Mouse (Mus musculus) forebrain, embryonic 11.5 days (tissue): ENCODE results near the gene Gm20517. TPM values are rescaled to one million over a fixed set of nuclear protein-coding genes. Genes with fewer than 3 reads are reported as not detected.

Experiments
- ATAC-seq: fragments of 200-750 bp; cut with Nextera tagmentation; replicated peaks from 2 replicates; pipeline ENCODE4 v1.8.0; 2017; ENCODE audit warnings: moderate TSS enrichment; ENCODE audit not compliant: low FRiP score
- DNase-seq: peaks from one replicate; pipeline ENCODE4 v3.0.0-alpha.2; 2017; ENCODE audit warnings: low spot score
- H3K27ac ChIP-seq: fragments of 300-500 bp; sonication (generic); 2 replicates; pipeline ENCODE4 v1.5.1; 2014; ENCODE audit warnings: low read depth, low read length
- H3K27me3 ChIP-seq: fragments of 300-500 bp; sonication (generic); 2 replicates; pipeline ENCODE4 v1.6.1; 2014; ENCODE audit warnings: mild to moderate bottlenecking, low read length, mixed read lengths; ENCODE audit not compliant: control insufficient read depth, insufficient read depth
- H3K36me3 ChIP-seq: fragments of 300-500 bp; sonication (generic); 2 replicates; pipeline ENCODE4 v1.6.1; 2014; ENCODE audit warnings: mild to moderate bottlenecking, low read length, moderate library complexity, mixed read lengths; ENCODE audit not compliant: control insufficient read depth, insufficient read depth
- H3K4me1 ChIP-seq: fragments of 300-500 bp; sonication (generic); replicated peaks from 2 replicates; pipeline ENCODE4 v1.6.1; 2014; ENCODE audit warnings: low read length, mixed read lengths; ENCODE audit not compliant: control insufficient read depth, insufficient read depth
- H3K4me2 ChIP-seq: fragments of 300-500 bp; sonication (generic); 2 replicates; pipeline ENCODE4 v1.6.1; 2014; ENCODE audit warnings: low read depth, mild to moderate bottlenecking, low read length, moderate library complexity, mixed read lengths; ENCODE audit not compliant: severe bottlenecking
- H3K4me3 ChIP-seq: fragments of 300-500 bp; sonication (generic); 2 replicates; pipeline ENCODE4 v1.5.1; 2014; ENCODE audit warnings: low read depth, low read length
- H3K9ac ChIP-seq: fragments of 300-500 bp; sonication (generic); 2 replicates; pipeline ENCODE4 v1.6.1; 2014; ENCODE audit warnings: low read length
- H3K9me3 ChIP-seq: fragments of 300-500 bp; sonication (generic); 2 replicates; pipeline ENCODE4 v1.6.1; 2016; ENCODE audit warnings: low read length, mixed read lengths; ENCODE audit not compliant: control insufficient read depth
- WGBS: fragments of 180-500 bp; shearing (Covaris S2); extraction: QIAGEN DNeasy Blood & Tissue Kit; methylation state at CpG from one replicate; pipeline ENCODE4 v1.1.7; 2014; 5-methylcytosine and 5-hydroxymethylcytosine counted together
- polyA plus RNA-seq: library from polyadenylated mRNA; unstranded; fragments of >200 nt; fragmentation: Nextera tagmentation; extraction: Ambion mirVana; gene quantifications from 2 replicates; pipeline ENCODE4 v1.2.1, GENCODE M21; 2014

The Gm20517 gene
- polyA plus RNA-seq, 1 experiment from 2014 or later, result 2.4 TPM

DNA sequence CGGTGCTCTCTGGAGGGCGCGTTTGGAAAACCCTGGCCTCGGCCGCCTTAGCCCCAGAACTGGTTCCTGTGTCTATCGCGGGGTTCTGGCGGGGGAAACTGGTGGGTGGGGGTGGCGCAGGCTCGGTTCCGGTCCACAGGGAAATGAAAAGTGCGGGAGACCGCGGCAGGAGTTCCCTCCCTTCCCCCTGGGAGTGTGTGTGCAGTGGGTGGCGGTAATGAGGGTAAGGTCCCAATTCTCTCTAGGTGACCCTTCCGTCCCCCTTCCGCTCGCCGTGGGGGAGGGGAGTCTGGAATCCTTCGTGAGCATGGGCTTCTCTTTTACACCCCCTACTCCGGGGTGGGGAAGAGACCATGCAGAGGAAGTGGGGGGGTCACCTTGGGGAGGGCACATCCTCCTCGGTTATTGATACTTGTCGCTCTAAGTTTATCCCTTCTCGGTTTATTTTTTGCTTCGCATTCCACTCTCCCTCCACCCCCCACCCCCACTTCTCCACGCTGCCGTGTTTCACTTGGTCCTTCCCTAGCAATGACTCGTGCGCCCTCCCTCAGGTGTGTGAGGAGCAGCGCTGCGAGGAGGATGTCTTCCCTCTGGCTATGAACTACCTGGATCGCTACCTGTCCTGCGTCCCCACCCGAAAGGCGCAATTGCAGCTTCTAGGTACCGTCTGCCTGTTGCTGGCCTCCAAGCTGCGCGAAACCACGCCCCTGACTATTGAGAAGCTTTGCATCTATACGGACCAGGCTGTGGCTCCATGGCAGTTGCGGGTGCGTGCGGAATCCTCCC lies 17.0 kb upstream of the Gm20517 start:
- peaks cover 28% of the 10 kb centered on the region for H3K4me1 ChIP-seq
- WGBS, result under 1% methylated on average over 37 of the region's 43 CpGs
- no peaks in the 10 kb centered on the region for H3K27me3 ChIP-seq
- H3K4me2 ChIP-seq, result peak overlapping the region; percentile 86
- peak overlapping the region; percentile 97 for H3K27ac ChIP-seq
- H3K36me3 ChIP-seq, result no peaks in the 10 kb centered on the region; the same call in 1 of the 2 replicates
- H3K9ac ChIP-seq, result peak overlapping the region; percentile 88
- H3K4me3 ChIP-seq, result peak overlapping the region; percentile 81
- H3K9me3 ChIP-seq, result no peaks in the 10 kb centered on the region
- no peak for ATAC-seq
- peak; percentile 80 for DNase-seq

DNA sequence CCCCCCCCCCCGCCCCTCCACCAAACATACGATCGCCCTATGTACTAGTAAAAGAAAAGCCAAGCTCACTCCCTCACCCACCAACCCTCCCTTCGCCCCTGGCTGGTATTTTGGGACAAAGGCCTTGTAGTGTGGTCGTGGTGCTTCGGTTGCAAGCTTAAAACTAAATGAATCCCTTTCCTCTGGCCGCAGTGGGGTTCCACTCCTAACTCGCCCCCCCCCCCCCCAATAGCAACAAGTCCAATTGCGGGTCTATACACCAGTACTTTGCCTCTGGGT lies 16.5 kb upstream of the Gm20517 start:
- 0% methylated on average over 8 of the region's 9 CpGs for WGBS
- no peaks in the 10 kb centered on the region for H3K27me3 ChIP-seq
- peaks cover 28% of the 10 kb centered on the region for H3K4me1 ChIP-seq
- ATAC-seq (no peak), DNase-seq (no peak)
- H3K4me3 ChIP-seq, result peak overlapping the region; percentile 81
- no peaks in the 10 kb centered on the region for H3K9me3 ChIP-seq
- no peaks in the 10 kb centered on the region; the same call in 1 of the 2 replicates for H3K36me3 ChIP-seq
- peak overlapping the region; percentile 88 for H3K9ac ChIP-seq
- H3K4me2 ChIP-seq, result peak overlapping the region; percentile 86
- peak overlapping the region; percentile 97 for H3K27ac ChIP-seq

DNA sequence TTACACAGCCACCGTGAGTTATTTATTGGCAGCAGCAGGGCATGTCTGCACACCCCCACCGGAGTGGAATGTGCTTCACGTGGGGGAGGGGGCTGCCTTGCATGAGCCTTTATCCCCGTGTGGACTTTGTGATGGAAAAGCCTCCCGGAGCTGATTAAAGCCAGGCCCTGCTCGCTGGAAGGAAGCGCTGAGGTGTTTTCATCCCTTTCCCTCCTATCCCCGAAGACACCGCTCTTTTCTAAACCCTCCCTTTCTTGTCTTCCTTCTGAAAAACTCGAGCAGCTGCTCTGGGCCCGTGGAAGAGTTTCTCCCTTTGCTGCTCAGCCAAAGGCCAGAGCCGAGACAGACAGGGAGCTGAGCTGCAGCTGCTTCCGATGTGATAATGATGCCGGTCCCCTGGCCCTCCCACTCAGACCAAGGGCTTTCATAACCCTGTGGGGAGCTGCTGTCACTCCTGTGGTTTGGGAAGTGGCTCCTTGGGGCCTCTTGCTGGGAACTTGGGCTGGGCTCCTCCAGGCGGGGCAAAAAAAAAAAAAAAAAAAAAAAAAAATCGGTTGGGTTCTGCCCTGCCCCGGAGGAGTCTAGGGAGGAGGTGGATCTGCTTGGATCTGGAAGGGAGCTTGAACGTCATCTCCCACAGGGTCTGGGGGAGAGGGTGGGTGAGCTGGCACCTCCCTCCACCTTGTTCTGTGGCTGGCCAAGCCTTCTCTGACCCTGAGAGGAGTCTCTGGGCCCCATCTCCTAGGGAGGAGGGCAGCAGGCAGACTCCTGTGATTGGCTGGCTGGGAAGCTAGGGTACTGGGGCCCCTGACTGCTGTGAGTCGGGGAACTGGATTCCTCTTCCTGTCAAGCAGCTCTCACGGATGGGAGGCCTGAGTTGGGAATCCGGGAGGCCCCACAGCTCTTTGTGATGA lies 15.9 kb upstream of the Gm20517 start:
- ATAC-seq (peak; percentile 63), DNase-seq (peak; percentile 88)
- Histone ChIP-seq H3K27ac (peak overlapping the region; percentile 97), H3K4me1 (peaks cover 28% of the 10 kb centered on the region), H3K9me3 (no peaks in the 10 kb centered on the region), H3K4me2 (peak overlapping the region; percentile 86), H3K4me3 (peak overlapping the region; percentile 81), H3K36me3 (no peaks in the 10 kb centered on the region; the same call in 1 of the 2 replicates), H3K27me3 (no peaks in the 10 kb centered on the region), H3K9ac (peak overlapping the region; percentile 88)
- 0% methylated on average over 20 of the region's 21 CpGs for WGBS

DNA sequence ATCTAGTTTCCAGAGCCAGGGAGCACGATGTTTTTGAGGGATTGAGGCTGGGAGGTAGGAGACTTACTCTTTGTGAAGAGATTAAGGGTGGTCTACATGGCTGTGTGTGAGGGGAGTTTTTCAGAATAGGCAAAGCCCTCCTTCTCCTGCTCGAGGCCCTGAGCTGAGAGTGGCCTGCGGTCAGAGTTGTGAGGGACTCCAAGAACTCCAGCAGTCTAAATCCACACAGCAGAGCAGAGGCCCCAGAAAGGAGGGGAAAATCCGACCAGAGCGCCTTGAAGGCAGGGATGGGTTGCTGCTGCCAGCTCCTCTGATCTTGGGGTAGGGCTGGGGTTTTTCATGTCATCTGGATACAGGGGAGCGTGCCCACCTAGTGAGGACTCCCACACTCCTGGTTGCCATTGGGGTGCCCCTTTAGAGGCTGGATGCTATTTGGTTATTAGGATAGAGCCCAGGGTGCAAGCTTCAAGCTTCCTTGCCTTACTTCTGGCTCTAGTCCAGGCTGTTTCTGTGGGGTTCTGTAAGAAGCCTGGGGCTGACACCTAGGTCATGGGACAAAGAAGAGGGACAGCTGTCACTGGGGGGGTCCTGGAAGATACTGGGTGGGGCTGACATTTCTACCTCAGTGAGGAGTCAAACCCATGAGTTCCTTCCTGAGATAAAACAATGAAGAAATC lies 15.1 kb upstream of the Gm20517 start:
- DNase-seq, result peak; percentile 68
- 14% methylated on average over 6 of the region's 6 CpGs for WGBS
- Histone ChIP-seq H3K4me1 (peaks cover 28% of the 10 kb centered on the region), H3K9ac (peak overlapping the region; percentile 88), H3K4me3 (peak overlapping the region; percentile 81), H3K9me3 (no peaks in the 10 kb centered on the region), H3K36me3 (no peaks in the 10 kb centered on the region; the same call in 1 of the 2 replicates), H3K27ac (peak overlapping the region; percentile 97), H3K27me3 (no peaks in the 10 kb centered on the region), H3K4me2 (peak overlapping the region; percentile 86)
- no peak for ATAC-seq

DNA sequence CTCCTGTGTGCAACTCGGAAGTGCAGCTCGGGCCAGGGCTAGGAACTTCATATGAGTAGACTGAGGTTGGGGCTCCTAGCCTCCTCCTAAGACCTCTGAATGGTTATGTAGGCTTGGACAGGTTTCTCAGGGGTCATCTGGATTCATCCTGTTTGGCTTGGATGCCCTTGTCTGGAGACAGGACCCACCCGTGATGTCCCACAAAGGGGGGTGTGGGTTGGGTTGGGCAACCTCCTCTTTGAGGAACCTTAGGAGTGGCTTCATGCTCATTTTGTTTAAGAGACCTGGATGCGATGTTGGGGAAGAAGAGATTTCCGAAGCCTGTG lies 14.6 kb upstream of the Gm20517 start:
- Histone ChIP-seq H3K9me3 (no peaks in the 10 kb centered on the region), H3K27me3 (no peaks in the 10 kb centered on the region), H3K27ac (peak overlapping the region; percentile 97), H3K4me1 (peaks cover 28% of the 10 kb centered on the region), H3K4me2 (peak overlapping the region; percentile 86), H3K36me3 (no peaks in the 10 kb centered on the region; the same call in 1 of the 2 replicates), H3K4me3 (peak overlapping the region; percentile 81; the same call in 1 of the 2 replicates), H3K9ac (peak overlapping the region; percentile 32)
- DNase-seq (no peak), ATAC-seq (no peak)
- 56% methylated on average over 5 of the region's 5 CpGs for WGBS

DNA sequence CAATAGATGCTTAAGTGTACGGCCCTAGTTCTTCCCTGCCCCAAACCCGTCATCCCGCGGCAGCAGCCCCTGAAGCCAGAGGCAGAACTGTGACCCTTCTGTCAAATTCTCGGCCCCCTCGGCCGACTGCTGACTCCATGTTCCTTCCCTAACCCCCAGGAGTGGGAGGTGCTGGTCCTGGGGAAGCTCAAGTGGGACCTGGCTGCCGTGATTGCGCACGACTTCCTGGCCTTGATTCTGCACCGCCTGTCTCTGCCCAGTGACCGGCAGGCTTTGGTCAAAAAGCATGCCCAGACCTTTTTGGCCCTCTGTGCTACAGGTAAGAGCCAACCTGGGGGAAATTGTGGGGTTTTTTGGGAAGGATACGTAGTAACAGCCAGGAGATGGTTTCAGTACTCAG lies 14.1 kb upstream of the Gm20517 start:
- H3K9me3 ChIP-seq, result no peaks in the 10 kb centered on the region
- H3K4me1 ChIP-seq, result peaks cover 28% of the 10 kb centered on the region
- peak; percentile 59 for DNase-seq
- peak overlapping the region; percentile 51; the same call in 1 of the 2 replicates for H3K27ac ChIP-seq
- 62% methylated on average over 13 of the region's 13 CpGs for WGBS
- no peak overlapping the region; the same call in 1 of the 2 replicates for H3K4me3 ChIP-seq
- peak overlapping the region; percentile 86; the same call in 1 of the 2 replicates for H3K4me2 ChIP-seq
- no peaks in the 10 kb centered on the region; the same call in 1 of the 2 replicates for H3K36me3 ChIP-seq
- peak overlapping the region; percentile 32 for H3K9ac ChIP-seq
- no peak for ATAC-seq
- no peaks in the 10 kb centered on the region for H3K27me3 ChIP-seq

DNA sequence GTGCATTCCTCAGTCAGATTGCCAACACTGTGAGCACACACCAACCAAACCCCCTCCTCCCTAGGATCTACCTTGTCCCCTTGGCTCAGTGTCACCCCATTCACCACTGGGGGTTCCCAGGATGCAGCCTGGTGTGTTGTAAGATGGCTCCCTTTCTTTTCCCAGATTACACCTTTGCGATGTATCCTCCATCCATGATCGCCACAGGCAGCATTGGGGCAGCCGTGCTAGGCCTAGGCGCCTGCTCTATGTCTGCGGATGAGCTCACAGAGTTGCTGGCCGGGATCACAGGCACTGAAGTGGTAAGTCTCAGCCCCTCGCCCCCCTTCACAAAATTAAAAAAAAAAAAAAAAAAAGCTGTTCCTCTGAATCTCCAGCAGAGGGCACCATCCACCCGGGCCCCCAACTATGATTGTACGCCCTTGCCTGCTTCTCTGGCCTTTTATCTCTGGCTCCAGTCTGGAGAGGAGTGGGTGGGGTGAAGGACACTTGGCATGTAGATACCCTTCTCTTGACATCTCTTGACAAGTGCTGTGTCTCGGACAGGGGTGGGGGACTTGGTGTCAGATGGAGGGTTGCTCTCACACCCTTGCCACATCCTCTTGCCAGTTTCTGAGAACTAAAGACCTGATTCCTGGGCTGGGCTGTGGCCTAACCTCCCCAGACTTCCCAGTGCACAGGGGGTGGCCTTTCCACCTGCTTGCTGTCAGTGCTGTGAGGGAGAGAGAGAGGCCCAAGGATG lies 13.4 kb upstream of the Gm20517 start:
- H3K27ac ChIP-seq, result peak overlapping the region; percentile 37; the same call in 1 of the 2 replicates
- WGBS, result 32% methylated on average over 10 of the region's 10 CpGs
- H3K9ac ChIP-seq, result no peak overlapping the region

More for the DNA sequence above, 13.4 kb upstream of the Gm20517 start:
- Histone ChIP-seq H3K4me2 (peak overlapping the region; percentile 86), H3K4me1 (peaks cover 28% of the 10 kb centered on the region), H3K4me3 (no peak overlapping the region), H3K9me3 (no peaks in the 10 kb centered on the region), H3K36me3 (peaks cover 2% of the 10 kb centered on the region; the same call in 1 of the 2 replicates), H3K27me3 (no peaks in the 10 kb centered on the region)
- DNase-seq (peak; percentile 76), ATAC-seq (no peak)
